Mouse (Mus musculus): Measurements from ENCODE around the gene Ushbp1. TPM values are rescaled to one million over a fixed set of nuclear protein-coding genes. Genes with fewer than 3 reads are reported as not detected.
"Not testable (repeated sequence)": the region's sequence is repeated elsewhere in the genome, so short reads cannot be mapped to it uniquely, and the experiment has no call there.

Ushbp1 gene
- total RNA-seq (2021) (10 to 100 TPM; 11.9 to 16.8 TPM), polyA plus RNA-seq (2012; rRNA removed) (40.1 and 58.8 TPM in 2 replicates)
- long read RNA-seq, full-length matches to known transcripts: 10 of 24 reads
- long read RNA-seq, partial matches to known transcripts: 5 of 24 reads
- long read RNA-seq, other reads (novel, unspliced or antisense): 9 of 24 reads

DNA sequence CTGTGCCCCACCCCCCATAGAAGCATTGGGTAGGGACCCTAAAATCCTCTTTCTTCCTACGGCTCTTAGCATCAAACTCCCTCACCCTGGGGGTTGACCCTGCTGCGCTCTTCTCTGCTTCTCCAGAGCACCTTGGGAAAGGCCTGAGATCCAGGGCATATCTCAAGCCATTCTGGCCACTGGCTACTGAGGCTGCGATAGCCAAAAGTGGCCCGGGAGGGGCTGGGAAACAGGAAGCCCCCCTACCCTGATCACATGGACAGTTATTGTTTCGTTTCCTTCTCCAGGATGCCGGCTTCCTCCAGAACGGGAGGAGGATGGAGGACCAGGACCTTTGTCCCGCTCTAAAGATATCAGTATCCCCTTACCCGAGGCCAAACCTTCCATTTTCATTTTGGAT lies at the start of gene Ushbp1:
Ushbp1 (minus strand) TSS at position 174 of the 400 bp plus-strand sequence.
- DNase-seq: peak; percentile 58

DNA sequence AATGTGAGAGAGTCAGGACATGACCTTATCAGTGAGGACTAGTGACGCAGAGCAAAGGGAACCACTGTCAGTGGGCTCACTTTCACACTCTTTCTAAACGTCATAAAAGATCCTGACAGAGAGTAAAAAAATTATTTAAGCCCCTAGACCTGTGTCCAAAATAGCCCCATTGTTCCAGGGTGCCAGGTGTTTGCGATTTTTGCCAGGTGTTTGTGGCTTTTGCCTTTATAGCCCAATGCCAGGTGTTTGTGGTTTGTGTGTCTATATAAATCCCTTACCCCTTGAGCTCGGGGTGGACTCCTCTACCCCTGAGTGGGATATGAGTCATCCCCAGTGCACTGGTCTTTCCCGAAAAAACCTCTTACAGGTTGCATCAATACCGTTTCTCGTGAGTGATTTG lies 49.5 kb upstream of the Ushbp1 start:
- no peak for DNase-seq

DNA sequence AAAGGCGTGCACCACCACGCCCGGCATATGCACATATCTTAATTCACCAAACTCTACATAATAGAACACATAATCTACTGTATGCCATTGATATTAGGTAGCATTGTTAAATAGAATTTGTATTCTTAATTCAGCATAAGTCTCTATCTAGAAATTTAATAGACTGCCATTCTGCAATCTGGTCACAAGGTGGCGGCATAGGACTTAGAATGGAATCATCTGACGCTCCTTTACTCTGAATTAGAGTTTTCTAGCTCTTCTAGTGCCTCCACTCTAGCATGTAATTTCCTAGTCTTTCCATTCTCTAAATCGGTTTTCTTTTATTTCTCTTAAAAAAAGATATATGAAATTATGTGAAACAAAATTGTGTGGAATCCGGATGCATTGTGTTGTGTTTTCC lies 45.8 kb upstream of the Ushbp1 start:
- peak; percentile 49 for DNase-seq

DNA sequence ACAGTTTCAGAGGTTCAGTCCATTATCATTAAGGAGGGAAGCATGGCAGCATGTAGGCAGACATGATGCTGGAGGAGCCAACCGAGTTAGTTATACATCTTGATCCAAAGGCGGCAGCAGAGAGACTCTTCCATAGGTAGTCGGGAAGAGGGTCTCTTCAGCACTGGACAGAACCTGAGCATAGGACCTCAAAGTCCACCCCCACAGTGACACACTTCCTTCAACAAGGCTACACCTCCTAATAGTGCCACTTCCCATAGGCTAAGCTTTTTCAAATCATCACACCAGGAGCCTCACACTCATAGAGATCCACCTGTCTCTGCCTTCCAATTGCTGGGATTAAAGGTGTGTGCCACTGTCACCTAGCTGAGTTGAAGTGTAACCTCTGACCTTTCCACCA lies 41.4 kb upstream of the Ushbp1 start:
- no peak for DNase-seq

DNA sequence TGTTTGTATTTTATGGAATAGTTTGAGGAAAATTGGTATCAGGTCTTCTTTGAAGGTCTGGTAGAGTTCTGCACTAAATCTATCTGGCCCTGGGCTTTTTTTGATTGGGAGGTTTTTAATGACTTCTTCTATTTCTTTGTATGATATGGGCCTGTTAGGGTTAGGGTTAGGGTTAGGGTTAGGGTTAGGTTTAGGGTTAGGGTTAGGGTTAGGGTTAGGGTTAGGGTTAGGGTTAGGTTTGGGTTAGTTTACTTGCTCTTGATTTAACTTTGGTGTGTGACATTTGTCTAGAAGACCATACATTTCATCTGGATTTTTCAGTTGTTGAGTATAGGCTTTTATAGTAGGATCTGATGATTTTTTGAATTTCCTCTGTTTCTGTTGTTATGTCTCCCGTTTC lies 37.3 kb upstream of the Ushbp1 start:
- DNase-seq: not testable (repeated sequence)

DNA sequence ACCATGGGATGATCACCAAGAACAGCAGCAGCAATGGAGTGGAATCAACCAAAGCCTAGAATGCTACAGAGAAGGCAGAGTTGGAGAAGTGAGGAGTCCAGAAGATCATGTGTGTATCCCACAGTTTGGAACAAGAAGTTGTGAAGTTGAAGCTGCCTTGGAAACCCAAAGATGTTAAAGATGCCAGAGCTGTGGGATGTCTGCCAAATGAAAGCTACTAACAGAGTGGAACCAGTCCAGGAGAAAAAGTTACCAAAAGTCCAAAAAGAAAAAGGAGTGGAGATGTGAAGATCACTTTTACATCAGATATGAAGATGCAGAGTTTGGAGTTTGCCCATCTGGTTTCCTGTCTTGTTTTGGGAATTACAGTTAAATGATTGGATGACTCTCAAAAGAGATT lies 26.5 kb upstream of the Ushbp1 start:
- no peak for DNase-seq

DNA sequence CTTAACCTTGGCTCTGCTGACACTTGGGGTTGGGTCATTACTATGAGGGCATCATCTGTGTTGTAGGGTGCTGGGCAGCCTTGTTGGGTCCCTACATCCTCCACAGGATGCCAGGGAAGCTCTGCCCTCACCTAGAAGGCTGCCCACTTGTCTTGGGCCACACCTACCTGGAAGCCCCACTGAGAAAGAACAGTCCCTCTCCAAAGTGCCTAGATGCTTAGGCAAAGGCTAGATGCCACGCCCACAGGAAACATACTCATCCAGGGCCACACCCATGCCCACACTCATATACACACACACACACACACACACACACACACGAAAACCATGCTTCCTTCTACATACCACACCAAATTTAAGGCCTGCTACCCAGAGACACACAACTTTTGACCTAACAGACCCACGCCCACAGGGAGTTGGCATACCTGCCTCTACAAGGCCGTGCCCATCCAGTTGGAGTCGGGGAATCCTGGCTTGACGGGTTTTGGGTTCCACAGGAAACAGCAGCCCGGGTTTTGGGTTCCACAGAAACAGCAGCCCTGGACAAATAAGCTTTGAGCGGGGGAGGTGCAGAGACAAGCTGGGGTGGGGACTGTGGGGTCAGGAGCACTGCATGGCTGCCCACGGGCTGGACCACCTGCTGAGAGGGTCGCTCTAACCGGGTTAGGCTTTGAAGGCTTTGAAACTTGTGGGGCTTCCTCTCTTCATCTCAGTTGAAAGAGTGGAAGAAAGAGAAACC lies 16.1 kb upstream of the Ushbp1 start:
- no peak for DNase-seq

DNA sequence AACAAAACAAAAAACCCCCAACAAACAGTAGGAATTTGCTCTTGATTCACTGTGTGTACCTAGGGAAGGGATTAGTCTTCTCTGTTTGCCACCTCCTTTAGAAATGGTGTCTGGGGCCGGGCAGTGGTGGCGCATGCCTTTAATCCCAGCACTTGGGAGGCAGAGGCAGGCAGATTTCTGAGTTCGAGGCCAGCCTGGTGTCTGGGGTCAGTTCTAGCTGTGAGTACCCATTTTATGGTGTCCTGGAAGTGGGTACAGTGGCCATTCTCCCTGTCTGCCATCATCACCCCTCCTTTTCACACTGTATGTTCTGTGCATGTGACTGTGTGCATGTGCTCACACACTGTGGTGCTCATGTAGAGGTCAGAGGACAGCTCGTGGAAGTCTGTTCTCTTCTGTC lies 12.6 kb upstream of the Ushbp1 start:
- DNase-seq: no peak

DNA sequence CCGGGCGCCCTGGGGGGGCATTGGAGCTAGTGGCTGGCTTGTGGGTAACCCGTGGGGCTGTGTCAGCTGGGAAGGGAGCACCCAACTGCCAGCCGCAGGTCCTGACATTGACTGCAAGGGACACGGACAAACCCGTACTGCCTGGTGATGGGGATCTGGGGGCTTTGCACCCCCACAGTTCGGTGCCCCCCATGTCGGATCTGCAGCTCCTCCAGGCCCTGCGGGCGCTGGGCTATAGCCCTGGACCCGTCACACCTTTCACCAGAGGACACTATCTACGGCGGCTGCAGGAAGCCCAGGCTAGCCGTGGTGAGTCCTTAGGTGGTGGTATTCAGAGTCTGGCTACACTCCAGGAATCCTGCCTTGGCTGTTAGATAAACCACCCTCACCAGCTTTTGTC lies 11.8 kb upstream of the Ushbp1 start:
- no peak for DNase-seq

DNA sequence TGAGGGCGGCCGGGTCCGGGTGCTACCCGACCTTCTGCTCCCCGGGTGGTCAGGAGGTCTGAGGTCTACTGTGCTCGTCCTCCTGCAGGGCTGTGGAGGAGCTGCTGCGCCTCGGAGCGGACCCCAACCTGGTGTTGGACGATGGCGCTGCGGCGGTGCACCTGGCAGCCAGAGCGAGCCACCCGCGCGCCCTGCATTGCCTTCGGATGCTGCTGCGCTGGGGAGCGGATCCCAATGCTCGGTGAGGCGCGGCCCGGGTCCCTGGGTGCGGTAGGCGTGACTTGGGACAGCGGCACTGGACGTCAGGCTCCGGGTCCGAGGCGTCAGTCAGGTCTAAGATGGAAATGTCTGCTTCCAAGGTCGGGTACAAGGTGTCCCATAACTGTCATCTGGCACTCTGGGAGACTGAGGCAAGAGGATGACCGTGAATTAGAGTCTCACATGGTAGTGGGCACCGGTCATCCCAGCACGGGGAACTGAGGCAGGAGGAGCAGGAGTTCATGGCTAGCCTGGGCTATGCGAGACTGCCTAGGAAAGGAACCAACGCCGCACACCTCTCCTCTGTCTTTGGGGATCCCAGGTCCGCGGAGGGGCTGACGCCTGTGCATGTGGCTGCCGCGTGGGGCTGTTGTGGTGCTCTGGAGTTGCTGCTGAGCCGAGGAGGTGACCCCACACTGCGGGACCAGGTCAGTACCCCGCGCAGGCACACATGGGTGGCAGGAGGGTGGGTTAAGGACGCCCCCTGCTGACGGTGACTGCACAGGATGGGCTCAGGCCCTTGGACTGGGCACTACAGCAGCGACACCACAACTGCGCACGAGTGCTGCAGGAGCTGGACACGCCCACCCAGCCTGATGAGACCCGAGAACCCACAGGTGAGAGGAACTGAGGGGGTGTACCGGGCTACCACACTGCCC lies 10.8 kb upstream of the Ushbp1 start:
- peak; percentile 68 for DNase-seq

DNA sequence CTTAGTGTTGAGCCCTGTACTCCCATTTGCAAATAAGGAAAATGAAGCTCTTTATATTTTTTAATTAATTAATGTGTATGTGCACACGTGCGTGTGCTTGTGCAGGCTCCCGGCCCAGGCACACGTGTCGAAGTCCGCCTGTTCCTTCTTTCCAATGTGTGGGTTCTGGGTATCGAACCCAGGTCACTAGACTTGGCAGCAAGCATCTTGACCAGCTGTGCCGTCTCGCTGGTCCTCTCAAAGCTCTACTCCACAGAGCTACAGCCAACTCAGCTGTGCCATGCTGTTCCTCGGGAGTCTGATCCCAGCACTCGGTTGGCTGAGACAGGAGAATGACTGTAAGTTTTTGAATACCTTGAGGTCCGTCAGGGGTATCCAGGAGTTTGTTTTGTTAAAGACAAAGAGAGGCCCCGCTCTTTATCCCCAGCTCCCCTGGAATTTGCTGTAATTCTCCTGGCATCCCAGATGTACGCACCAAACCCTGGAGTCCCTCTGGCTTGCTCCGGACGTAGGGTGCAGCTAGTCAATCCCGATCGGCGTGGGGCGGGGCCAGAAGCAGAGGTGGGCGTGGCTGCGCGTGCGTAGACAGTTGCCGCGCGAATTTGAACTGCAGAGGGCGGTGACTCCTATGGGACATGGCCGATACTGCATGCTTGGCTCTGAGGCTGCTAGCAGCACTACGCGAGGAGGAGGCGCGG lies 9.9 kb upstream of the Ushbp1 start, which contains the start of gene Ankle1:
Ankle1 (plus strand) TSS at position 610 of the 698 bp plus-strand sequence.
- peak; percentile 98 for DNase-seq

DNA sequence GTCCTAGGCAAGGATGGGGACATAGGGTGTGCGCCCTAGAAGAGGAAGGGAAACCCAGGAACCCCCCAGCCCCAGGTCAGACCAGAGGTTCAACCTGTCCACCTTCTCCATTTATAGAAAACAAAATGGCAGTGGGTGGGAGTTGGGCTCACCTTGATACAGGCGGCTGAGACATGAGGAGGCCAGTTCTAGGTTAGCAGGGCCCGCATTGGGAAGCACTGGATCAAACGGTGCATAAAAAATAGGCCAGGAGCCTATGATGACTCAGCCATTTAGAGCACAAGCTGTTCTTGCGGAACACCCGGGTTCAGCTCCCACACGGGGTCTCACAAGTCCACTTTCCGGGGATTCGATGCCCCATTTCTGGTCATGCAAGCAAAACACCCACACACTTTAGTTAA lies 9.3 kb upstream of the Ushbp1 start:
- peak; percentile 47 for DNase-seq

DNA sequence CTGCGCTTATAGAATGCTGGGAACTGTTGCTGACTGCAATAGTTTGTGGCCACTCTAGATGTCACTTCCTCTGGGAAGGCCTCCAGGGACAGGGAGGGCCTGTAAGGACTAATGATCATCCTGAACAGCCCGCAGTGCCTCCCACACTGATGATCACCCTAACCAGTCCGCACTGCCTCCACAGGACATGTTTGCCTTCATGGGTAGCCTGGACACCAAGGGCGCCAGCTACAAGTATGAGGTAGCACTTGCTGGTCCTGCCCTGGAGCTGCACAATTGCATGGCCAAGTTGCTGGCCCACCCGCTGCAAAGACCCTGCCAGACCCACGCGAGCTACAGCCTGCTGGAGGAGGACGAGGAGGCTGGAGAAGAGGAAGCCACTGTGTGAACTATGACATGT lies 8.4 kb upstream of the Ushbp1 start:
- DNase-seq: no peak

DNA sequence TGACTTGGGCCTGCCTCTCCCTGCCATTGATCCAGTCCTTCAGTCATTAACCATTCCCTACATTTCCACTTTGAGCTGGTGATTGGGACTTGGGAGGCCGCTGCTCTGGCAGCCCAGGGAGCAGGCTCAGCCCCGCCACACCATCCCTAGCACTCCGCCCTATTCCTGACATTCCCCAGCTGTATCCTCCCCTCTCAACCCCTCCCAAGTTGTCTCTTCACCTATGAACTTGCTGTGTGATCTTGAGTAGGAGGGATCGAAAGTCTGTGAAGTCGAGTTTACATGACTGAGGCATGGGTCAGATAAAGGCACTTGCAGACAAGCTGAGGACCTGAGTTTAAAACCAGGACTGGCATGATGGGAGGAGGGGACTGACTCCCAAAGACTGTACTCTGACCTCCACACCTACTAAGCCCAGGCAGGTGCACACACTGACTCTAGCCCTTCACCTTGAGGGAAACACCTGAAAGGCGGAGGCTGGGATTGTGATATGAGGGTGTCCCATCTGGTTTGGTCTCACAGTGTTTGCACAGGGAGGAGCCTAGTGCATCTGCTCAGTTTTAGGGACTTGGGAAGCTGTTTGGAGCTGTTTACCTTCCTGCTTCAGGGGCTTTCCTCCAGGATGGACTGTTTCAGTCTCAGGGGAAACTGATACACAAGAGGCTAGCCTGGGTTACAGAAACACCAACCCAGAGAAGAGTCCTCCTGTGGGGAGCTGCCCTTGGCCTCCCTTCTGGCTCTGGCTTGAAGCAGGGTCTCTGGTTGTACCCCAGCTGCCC lies 7.7 kb upstream of the Ushbp1 start:
- DNase-seq: no peak

DNA sequence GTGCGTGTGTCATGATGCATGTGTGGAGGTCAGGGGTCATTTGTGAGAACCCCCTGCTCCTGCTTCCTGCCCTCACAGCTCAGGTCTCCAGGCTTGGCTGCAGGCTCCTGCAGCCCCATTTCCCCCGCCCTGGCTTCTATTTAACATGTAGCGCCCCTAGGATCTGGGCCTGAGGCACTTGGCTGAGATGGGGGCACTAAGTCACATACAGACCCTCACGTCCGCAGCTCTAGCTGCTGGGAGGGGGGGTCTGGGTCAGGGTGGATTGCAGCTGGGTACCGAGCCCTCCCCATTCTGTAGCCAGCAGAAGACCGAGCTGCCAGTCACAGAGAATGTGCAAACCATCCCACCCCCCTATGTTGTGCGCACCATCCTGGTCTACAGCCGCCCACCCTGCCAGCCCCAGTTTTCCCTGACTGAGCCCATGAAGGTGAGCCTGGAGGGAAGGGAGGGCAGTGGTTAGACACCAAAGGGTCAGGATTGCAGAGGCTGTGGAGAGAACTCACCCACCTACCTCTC lies 6.9 kb upstream of the Ushbp1 start:
- DNase-seq: no peak

DNA sequence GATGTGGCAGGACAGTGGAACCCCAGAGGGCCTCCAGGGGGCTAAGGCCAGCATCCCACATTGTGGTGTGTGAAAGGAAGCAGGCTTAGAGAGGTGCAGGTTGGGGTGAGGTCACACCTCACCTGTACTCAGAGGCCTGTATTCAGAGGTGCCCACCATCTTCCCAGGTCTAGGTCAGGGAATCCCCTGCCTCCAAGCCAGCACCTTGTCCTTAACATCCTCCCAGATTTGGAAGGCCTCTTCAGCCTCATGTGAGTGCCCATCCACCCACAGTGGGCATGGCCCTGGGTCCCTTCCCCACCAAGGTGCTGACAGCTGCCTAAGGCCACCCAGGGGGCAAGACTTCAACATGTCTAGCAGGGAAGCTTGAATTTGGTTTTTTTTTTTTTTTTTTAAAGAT lies 5.9 kb upstream of the Ushbp1 start:
- no peak for DNase-seq

DNA sequence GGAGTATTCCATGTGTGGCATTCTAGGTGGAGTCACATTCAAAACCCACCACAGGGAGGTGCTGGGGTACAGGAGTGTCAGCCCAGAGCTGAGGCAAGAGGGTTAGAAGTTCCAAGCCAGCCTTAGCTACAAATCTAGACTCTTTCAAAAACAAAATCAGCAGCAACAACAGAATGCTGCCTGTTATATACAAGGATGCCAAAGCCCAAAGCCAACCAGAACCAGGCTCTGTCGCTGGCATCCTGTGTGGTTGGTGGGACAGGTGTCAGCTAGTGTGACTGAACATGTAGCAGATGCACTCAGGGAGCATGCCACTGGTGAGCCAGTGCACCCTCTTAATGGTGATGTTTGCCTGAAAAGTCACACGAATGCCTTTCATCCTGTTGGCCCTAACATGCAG lies 5.2 kb upstream of the Ushbp1 start:
- DNase-seq: no peak

DNA sequence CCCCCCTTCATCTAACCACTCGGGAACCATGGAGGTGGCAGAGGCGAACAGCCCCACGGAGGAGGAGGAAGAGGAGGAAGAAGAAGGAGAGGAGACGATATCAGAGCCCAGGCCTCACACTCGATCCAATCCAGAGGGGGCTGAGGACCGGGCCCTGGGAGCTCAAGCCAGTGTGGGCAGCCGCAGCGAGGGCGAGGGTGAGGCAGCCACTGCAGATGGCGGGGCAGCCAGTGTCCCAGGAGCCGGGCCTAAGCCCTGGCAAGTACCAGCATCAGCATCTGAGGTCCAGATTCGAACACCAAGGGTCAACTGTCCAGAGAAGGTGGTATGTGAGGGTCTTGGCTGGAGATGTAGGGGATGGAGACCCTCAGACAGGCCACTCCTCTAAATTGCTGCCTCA lies 2.1 kb upstream of the Ushbp1 start:
- no peak for DNase-seq

DNA sequence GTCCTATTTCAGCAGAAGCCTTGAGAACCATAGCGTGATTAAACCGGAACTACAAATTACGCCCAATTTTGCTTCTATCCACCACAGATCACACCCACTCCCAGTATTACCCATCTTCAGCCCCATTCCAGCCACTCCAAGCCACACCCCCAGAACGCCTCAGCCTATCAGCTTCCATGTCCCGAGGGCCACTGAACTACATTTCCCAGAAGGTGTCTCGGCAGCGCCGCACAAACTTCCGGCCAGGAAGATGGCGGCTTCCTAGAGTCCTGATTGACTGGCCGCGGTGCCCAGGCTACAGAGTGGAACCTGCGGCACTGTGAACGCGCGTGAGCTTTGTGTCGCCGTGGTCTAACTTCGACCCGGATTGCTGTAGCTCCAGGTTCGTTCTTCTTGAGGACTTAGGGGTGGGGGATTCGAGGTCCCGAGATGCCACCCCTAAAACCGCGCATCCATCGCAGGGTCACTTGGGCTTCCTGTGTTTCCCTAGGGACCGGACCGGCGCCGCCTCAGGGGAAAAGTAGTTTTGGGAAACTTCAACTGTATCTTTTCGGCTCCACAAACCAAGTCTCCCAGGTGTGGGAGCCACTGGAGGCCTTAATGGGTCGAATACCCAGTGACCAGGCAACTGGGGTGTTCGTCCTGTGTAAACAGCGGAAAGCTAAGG lies 1.2 kb upstream of the Ushbp1 start, which contains the start of gene Babam1:
Babam1 (plus strand) TSS at position 223 of the 667 bp plus-strand sequence.
- peak; percentile 97 for DNase-seq

DNA sequence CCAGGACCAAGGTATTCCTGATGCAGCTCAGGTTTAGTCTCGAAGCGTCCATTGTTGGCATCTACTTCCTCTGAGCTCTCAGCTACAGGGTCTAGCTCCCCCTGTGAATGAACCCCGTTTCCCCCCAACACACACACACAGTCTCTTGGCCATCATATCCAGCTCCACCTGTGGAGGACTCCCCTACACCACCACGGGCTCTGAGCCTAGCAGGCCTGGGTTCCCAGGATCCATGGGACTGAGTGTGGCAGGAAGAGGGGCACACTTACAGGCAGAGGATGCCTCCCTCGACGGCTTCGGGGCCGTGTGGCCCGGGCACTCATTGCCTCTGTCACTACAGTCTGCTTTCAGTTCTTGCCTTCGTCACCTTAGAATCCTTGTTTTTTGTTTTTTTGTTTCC lies 531 bp downstream of the Ushbp1 start:
- DNase-seq: peak; percentile 4

DNA sequence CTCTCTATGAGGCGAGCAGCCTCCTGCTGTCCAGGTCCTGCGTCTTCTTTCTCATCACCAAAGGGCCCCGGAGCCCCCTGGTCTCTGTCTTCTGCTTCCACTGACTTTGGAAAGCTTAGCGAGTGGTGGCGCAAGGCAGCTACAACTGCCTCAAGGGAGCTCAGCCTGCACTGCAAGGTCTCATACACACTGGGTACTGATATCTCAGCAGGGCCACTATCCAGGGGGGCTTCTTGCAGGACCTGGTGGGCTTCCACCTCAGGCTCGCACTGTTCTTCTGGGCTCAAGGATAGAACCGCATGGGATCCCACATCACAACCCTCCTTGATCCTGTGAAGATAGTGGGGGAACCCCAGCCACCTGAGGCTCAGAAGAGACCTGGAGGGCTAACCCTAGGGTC lies 1.1 kb downstream of the Ushbp1 start:
- peak; percentile 1 for DNase-seq

Data from adrenal gland, adult 2 months (tissue).